Mouse (Mus musculus) right cerebral cortex, postnatal 25 days (tissue): ENCODE results near the gene Tmc5.

ENCODE experiments used
- DNase-seq: peaks from one replicate; pipeline ENCODE4 v3.0.0; 2022

The Tmc5 gene

GRCm38 (mm10) chr7:118697168-118697567 is 100.1 kb downstream of the Tmc5 start:
- DNase-seq = no peak

GRCm38 (mm10) chr7:118698882-118699281 is 101.8 kb downstream of the Tmc5 start:
- no peak for DNase-seq

- DNase-seq = no peak
Measured at GRCm38 (mm10) chr7:118703144-118703561, 106.1 kb downstream of the Tmc5 start.

- no peak for DNase-seq
Measured at GRCm38 (mm10) chr7:118704001-118704850, 107.1 kb downstream of the Tmc5 start.

GRCm38 (mm10) chr7:118705101-118705961 is 108.2 kb downstream of the Tmc5 start, which contains the start of gene Gde1:
Gene Gde1 (minus strand): TSS chr7:118705778.
- peak; percentile 93 for DNase-seq

- DNase-seq = no peak
Measured at GRCm38 (mm10) chr7:118706051-118706450, 109.0 kb downstream of the Tmc5 start.

- no peak for DNase-seq
Measured at GRCm38 (mm10) chr7:118706488-118706887, 109.4 kb downstream of the Tmc5 start.

GRCm38 (mm10) chr7:118707216-118707615 is 110.1 kb downstream of the Tmc5 start:
- DNase-seq = no peak

- no peak for DNase-seq
Measured at GRCm38 (mm10) chr7:118708002-118708401, 110.9 kb downstream of the Tmc5 start.

- no peak for DNase-seq
Measured at GRCm38 (mm10) chr7:118710776-118711175, 113.7 kb downstream of the Tmc5 start.

GRCm38 (mm10) chr7:118712228-118713173 is 115.4 kb downstream of the Tmc5 start, which contains the start of gene Ccp110:
Gene Ccp110 (plus strand): TSS chr7:118712552.
- DNase-seq = peak; percentile 94

GRCm38 (mm10) chr7:118714873-118715272 is 117.8 kb downstream of the Tmc5 start:
- no peak for DNase-seq

- no peak for DNase-seq
Measured at GRCm38 (mm10) chr7:118718066-118718465, 121.0 kb downstream of the Tmc5 start.

GRCm38 (mm10) chr7:118723927-118724326 is 126.8 kb downstream of the Tmc5 start:
- no peak for DNase-seq
